8 mouse cellular contexts compared by ENCODE assay signal in the genomic region with DNA sequence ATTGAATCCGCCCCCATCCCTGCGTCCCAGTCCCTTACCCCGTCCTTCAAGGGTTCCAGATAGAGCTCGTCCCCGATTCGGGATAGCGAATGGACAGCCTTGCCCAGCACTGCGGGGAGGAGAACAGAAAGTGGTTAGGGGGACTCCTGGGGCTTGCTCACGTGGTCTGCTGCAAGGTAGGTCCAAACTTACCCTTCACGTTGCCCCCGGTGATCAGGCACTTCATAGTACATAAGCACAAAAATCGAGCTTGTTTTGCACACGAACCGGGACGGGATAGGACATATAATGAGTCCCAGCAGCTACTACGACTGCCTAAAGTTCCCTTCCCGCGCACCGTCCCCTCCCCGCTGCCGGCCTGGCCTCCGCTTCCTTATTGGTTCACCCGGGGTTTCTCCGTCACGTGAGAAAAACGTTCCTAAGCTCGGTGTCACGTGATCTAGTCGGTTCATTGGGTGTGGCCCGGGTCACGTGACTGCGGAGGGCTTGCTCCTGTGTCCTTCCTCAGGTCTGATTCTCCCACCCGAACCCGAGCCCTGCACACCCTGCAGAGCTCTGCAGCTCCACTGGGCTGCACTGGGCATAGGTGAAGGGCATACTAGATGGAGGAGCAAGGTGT. TPM values are rescaled to one million over a fixed set of nuclear protein-coding genes. Genes with fewer than 3 reads are reported as not detected.
DNase-seq lines count a peak whose midpoint lies in the region; ATAC-seq lines count a peak whose summit lies in the region.

A gene (minus strand): TSS at position 372 of the 619 bp plus-strand sequence.

- H3K4me1 ChIP-seq in intestine, embryonic 14.5 days (replicated peaks; ENCODE audit: control insufficient read depth, insufficient read depth, low read length), result peaks cover 21% of the 10 kb centered on the region

- intact Hi-C loops in left cerebral cortex, postnatal 14 days (cut with DNase I), result no loop called here

- DNase-seq in adrenal gland, adult 18-20 months (ENCODE audit: low spot score in 2 of 2), result peak; percentile 87 to 89
- DNase-seq in embryo, embryonic 11 days, result peak; percentile 100
- DNase-seq in gastrocnemius, postnatal 25 days, result peak; percentile 93
- DNase-seq in intestine, embryonic 14.5 days (ENCODE audit: low spot score), result peak; percentile 94
- peak; percentile 96 to 98 for DNase-seq in left cerebral cortex, postnatal 14 days (ENCODE audit: low spot score in 2 of 2)
- DNase-seq in mesoderm, embryonic 11.5 days (ENCODE audit: low read depth, low spot score), result peak; percentile 97
- peak; percentile 95 to 96 for DNase-seq in right cerebral cortex, postnatal 36 days (ENCODE audit: low spot score in 2 of 2)
- DNase-seq in yolk sac, embryonic 10.5 days (ENCODE audit: low spot score), result peak; percentile 96

- ATAC-seq in intestine, embryonic 14.5 days (replicated peaks; ENCODE audit: low FRiP score, low TSS enrichment, low read depth), result peak; percentile 87

- peak within 1 kb of the TSS; percentile 67 for H3K4me3 ChIP-seq in intestine, embryonic 14.5 days (ENCODE audit: low read depth, low read length)

- H3K4me2 ChIP-seq in intestine, embryonic 14.5 days (ENCODE audit: low read length), result peak within 1 kb of the TSS; percentile 99

- peaks cover 31% of the 10 kb centered on the region for H3K36me3 ChIP-seq in intestine, embryonic 14.5 days (ENCODE audit: control insufficient read depth, insufficient read depth, low read length)

- peak within 1 kb of the TSS; percentile 62 for H3K9ac ChIP-seq in intestine, embryonic 14.5 days (ENCODE audit: low read length)

- under 1% methylated on average over 34 of the region's 34 CpGs for WGBS in intestine, embryonic 14.5 days

- no peaks in the 10 kb centered on the region for H3K27me3 ChIP-seq in intestine, embryonic 14.5 days (replicated peaks; ENCODE audit: control insufficient read depth, insufficient read depth, low read length)

- H3K27ac ChIP-seq in intestine, embryonic 14.5 days (ENCODE audit: low read depth), result peak within 1 kb of the TSS; percentile 39; the same call in 1 of the 2 replicates

- no peaks in the 10 kb centered on the region for H3K9me3 ChIP-seq in intestine, embryonic 14.5 days (ENCODE audit: control insufficient read depth, low read length)

RNA-seq across cellular contexts. Expression of the gene that starts here (rescaled TPM):
- 1 to 10 TPM; 7.5 to 9.0 TPM for total RNA-seq in adrenal gland, adult 18-20 months (2021)
- 1 to 10 TPM; 2.5 to 3.5 TPM for total RNA-seq in gastrocnemius, postnatal 25 days (2021)
- 33.2 and 38.3 TPM in 2 replicates for polyA plus RNA-seq in intestine, embryonic 14.5 days (2014; fragmentation: Nextera tagmentation; extraction: Ambion mirVana)
- total RNA-seq in left cerebral cortex, postnatal 14 days (2021), result 1 to 10 TPM; 6.4 to 9.0 TPM

Comparison
In these comparisons a context has a peak if more than half of its experiments do, and no peak if none do; other contexts are left out.
1. Peak in every context shown above with its lines: DNase-seq, ATAC-seq, H3K4me3 ChIP-seq and H3K27ac ChIP-seq.